Mouse (Mus musculus) kidney, postnatal 0 days (tissue): Measurements from ENCODE around the gene Slc38a11. TPM values are rescaled to one million over a fixed set of nuclear protein-coding genes. Genes with fewer than 3 reads are reported as not detected.

Experiments used
- ATAC-seq: fragments of 200-750 bp; cut with Nextera tagmentation; replicated peaks from 2 replicates; pipeline ENCODE4 v1.8.0; 2017; ENCODE audit warnings: low read depth, moderate number of reproducible peaks, moderate TSS enrichment, moderate library complexity; ENCODE audit not compliant: low FRiP score
- DNase-seq: peaks from one replicate; pipeline ENCODE4 v3.0.0-alpha.2; 2016; ENCODE audit warnings: low spot score
- H3K27ac ChIP-seq: fragments of 300-500 bp; sonication (generic); 2 replicates; pipeline ENCODE4 v1.5.1; 2014; ENCODE audit warnings: mild to moderate bottlenecking
- H3K27me3 ChIP-seq: fragments of 300-500 bp; sonication (generic); 2 replicates; pipeline ENCODE4 v1.6.1; 2014; ENCODE audit warnings: low read length, mixed read lengths; ENCODE audit not compliant: insufficient read depth
- H3K36me3 ChIP-seq: fragments of 300-500 bp; sonication (generic); 2 replicates; pipeline ENCODE4 v1.6.1; 2014; ENCODE audit warnings: low read length, mixed read lengths; ENCODE audit not compliant: insufficient read depth
- H3K4me1 ChIP-seq: fragments of 300-500 bp; sonication (generic); replicated peaks from 2 replicates; pipeline ENCODE4 v1.6.1; 2014; ENCODE audit warnings: antibody characterized with exemption, low read length, mixed read lengths; ENCODE audit not compliant: insufficient read depth
- H3K4me2 ChIP-seq: fragments of 300-500 bp; sonication (generic); 2 replicates; pipeline ENCODE4 v1.6.1; 2014; ENCODE audit warnings: mild to moderate bottlenecking, low read length, moderate library complexity, mixed read lengths
- H3K4me3 ChIP-seq: fragments of 300-500 bp; sonication (generic); replicated peaks from 2 replicates; pipeline ENCODE4 v1.5.1; 2014; ENCODE audit warnings: low read depth, low read length
- H3K9ac ChIP-seq: fragments of 300-500 bp; sonication (generic); 2 replicates; pipeline ENCODE4 v1.6.1; 2014; ENCODE audit warnings: low read depth, low read length
- H3K9me3 ChIP-seq: fragments of 300-500 bp; sonication (generic); replicated peaks from 2 replicates; pipeline ENCODE4 v1.6.1; 2016; ENCODE audit warnings: low read length, inconsistent platforms, mixed read lengths
- CTCF ChIP-seq: IDR thresholded peaks from 2 replicates; pipeline ENCODE4 v1.5.1; 2016; ENCODE audit warnings: antibody characterized with exemption, low read depth, mild to moderate bottlenecking, moderate library complexity
- WGBS: fragments of 180-500 bp; shearing (Covaris S2); extraction: QIAGEN DNeasy Blood & Tissue Kit; methylation state at CpG from one replicate; pipeline ENCODE4 v1.1.7; 2014; 5-methylcytosine and 5-hydroxymethylcytosine counted together
- polyA plus RNA-seq: library from polyadenylated mRNA; unstranded; fragments of >200 nt; fragmentation: Nextera tagmentation; extraction: Ambion mirVana; gene quantifications from 2 replicates; pipeline ENCODE4 v1.2.1, GENCODE M21; 2015

Slc38a11 gene
- polyA plus RNA-seq, 1 experiment from 2014 or later: 0.95 TPM

GRCm38 (mm10) chr2:65393061-65393460 is 29.2 kb upstream of the Slc38a11 start:
- Histone ChIP-seq H3K27me3 (no peaks in the 10 kb centered on the region), H3K4me1 (no peaks in the 10 kb centered on the region), H3K4me2 (no peak overlapping the region), H3K27ac (no peak overlapping the region), H3K9ac (no peak overlapping the region), H3K36me3 (no peaks in the 10 kb centered on the region), H3K4me3 (no peak overlapping the region), H3K9me3 (no peaks in the 10 kb centered on the region)
- no peak for TF ChIP-seq CTCF
- WGBS: 73% methylated on average over 4 of the region's 4 CpGs
- DNase-seq (no peak), ATAC-seq (no peak)

GRCm38 (mm10) chr2:65391322-65391721 is 27.5 kb upstream of the Slc38a11 start:
- Histone ChIP-seq H3K4me2 (no peak overlapping the region), H3K27ac (no peak overlapping the region), H3K27me3 (no peaks in the 10 kb centered on the region), H3K9ac (no peak overlapping the region), H3K4me3 (no peak overlapping the region), H3K9me3 (no peaks in the 10 kb centered on the region), H3K36me3 (no peaks in the 10 kb centered on the region), H3K4me1 (no peaks in the 10 kb centered on the region)
- 76% methylated on average over 6 of the region's 6 CpGs for WGBS
- TF ChIP-seq CTCF: no peak
- no peak for DNase-seq
- no peak for ATAC-seq

- no peaks in the 10 kb centered on the region for H3K27me3 ChIP-seq
- no peak overlapping the region for H3K4me3 ChIP-seq
- no peak for DNase-seq
Measured at GRCm38 (mm10) chr2:65384815-65385214, 21.0 kb upstream of the Slc38a11 start.

GRCm38 (mm10) chr2:65382485-65382884 is 18.7 kb upstream of the Slc38a11 start:
- DNase-seq (peak; percentile 65), ATAC-seq (peak; percentile 79; the same call in 1 of the 2 replicates)
- 3% methylated on average over 4 of the region's 4 CpGs for WGBS
- no peak overlapping the region for H3K27ac ChIP-seq
- no peak overlapping the region for H3K4me3 ChIP-seq
- no peak overlapping the region for H3K9ac ChIP-seq
- no peaks in the 10 kb centered on the region for H3K4me1 ChIP-seq
- no peak overlapping the region for H3K4me2 ChIP-seq
- H3K9me3 ChIP-seq: no peaks in the 10 kb centered on the region
- TF ChIP-seq CTCF: no peak
- H3K36me3 ChIP-seq: no peaks in the 10 kb centered on the region
- H3K27me3 ChIP-seq: no peaks in the 10 kb centered on the region

More at GRCm38 (mm10) chr2:65384815-65385214, 21.0 kb upstream of the Slc38a11 start:
- Histone ChIP-seq H3K9ac (no peak overlapping the region), H3K9me3 (no peaks in the 10 kb centered on the region), H3K27ac (no peak overlapping the region), H3K36me3 (no peaks in the 10 kb centered on the region), H3K4me1 (no peaks in the 10 kb centered on the region), H3K4me2 (no peak overlapping the region)
- no peak for TF ChIP-seq CTCF
- ATAC-seq: no peak
- WGBS: 85% methylated on average over 6 of the region's 6 CpGs

- no peaks in the 10 kb centered on the region for H3K36me3 ChIP-seq
- no peak overlapping the region for H3K27ac ChIP-seq
- no peaks in the 10 kb centered on the region for H3K27me3 ChIP-seq
- no peaks in the 10 kb centered on the region for H3K4me1 ChIP-seq
- no peak for TF ChIP-seq CTCF
- H3K9me3 ChIP-seq: no peaks in the 10 kb centered on the region
- no peak overlapping the region for H3K9ac ChIP-seq
- WGBS: 75% methylated on average over 4 of the region's 4 CpGs
- DNase-seq (peak; percentile 13), ATAC-seq (no peak)
- no peak overlapping the region for H3K4me2 ChIP-seq
- H3K4me3 ChIP-seq: no peak overlapping the region
Measured at GRCm38 (mm10) chr2:65378425-65378824, 14.6 kb upstream of the Slc38a11 start.

- DNase-seq: no peak
- no peak for ATAC-seq
- WGBS: 86% methylated on average over 5 of the region's 5 CpGs
- Histone ChIP-seq H3K27me3 (no peaks in the 10 kb centered on the region), H3K9me3 (no peaks in the 10 kb centered on the region), H3K9ac (no peak overlapping the region), H3K4me1 (no peaks in the 10 kb centered on the region), H3K4me2 (no peak overlapping the region), H3K27ac (no peak overlapping the region), H3K36me3 (no peaks in the 10 kb centered on the region), H3K4me3 (no peak overlapping the region)
- no peak for TF ChIP-seq CTCF
Measured at GRCm38 (mm10) chr2:65374410-65374809, 10.6 kb upstream of the Slc38a11 start.

GRCm38 (mm10) chr2:65373076-65373475 is 9.2 kb upstream of the Slc38a11 start:
- no peak overlapping the region for H3K27ac ChIP-seq
- no peak overlapping the region for H3K9ac ChIP-seq
- no peak for TF ChIP-seq CTCF
- no peak overlapping the region for H3K4me2 ChIP-seq
- H3K36me3 ChIP-seq: no peaks in the 10 kb centered on the region
- H3K9me3 ChIP-seq: no peaks in the 10 kb centered on the region
- no peaks in the 10 kb centered on the region for H3K27me3 ChIP-seq
- ATAC-seq (no peak), DNase-seq (no peak)
- 92% methylated on average over 4 of the region's 4 CpGs for WGBS
- H3K4me3 ChIP-seq: no peak overlapping the region
- no peaks in the 10 kb centered on the region for H3K4me1 ChIP-seq
